Mouse (Mus musculus) CH12.LX (cell line): ENCODE data around the gene Ankrd13c. TPM values are rescaled to one million over a fixed set of nuclear protein-coding genes. Genes with fewer than 3 reads are reported as not detected.
"Not testable (repeated sequence)": the region's sequence is repeated elsewhere in the genome, so short reads cannot be mapped to it uniquely, and the experiment has no call there.

Experiments used
- DNase-seq: peaks from one replicate; pipeline ENCODE4 v3.0.0-alpha.2; 2013; ENCODE audit errors: extremely low read depth
- H3K27ac ChIP-seq: 2 replicates; pipeline ENCODE4 v1.5.1; 2012; ENCODE audit warnings: low read depth, mild to moderate bottlenecking, control low read depth, moderate library complexity; ENCODE audit not compliant: insufficient read depth
- H3K27me3 ChIP-seq: replicated peaks from 2 replicates; pipeline ENCODE3; 2012; ENCODE audit warnings: inconsistent platforms
- H3K36me3 ChIP-seq, 2 experiments: replicated peaks in 1 of 2; 2 replicates each; pipeline versions ENCODE3 to v1.6.1; 2012; ENCODE audit warnings: inconsistent platforms in 1 of 2, low read length in 1 of 2, mild to moderate bottlenecking in 1 of 2, mixed read lengths in 1 of 2, moderate library complexity in 1 of 2; ENCODE audit not compliant: control insufficient read depth in 1 of 2, insufficient read depth in 1 of 2
- H3K4me1 ChIP-seq, 2 experiments: 2 replicates each; pipeline ENCODE4 v1.6.1; 2012; ENCODE audit warnings: inconsistent platforms in 1 of 2, moderate library complexity in 1 of 2; ENCODE audit not compliant: insufficient read depth in 2 of 2, control insufficient read depth in 1 of 2
- H3K4me2 ChIP-seq: 2 replicates; pipeline ENCODE4 v1.6.1; 2012; ENCODE audit warnings: low read depth, mild to moderate bottlenecking, control low read depth; ENCODE audit not compliant: poor library complexity, insufficient read depth, severe bottlenecking
- H3K4me3 ChIP-seq, 3 experiments: fragments of 150-350 bp in 1 of 3; sonication (generic) in 1 of 3; replicated peaks in 1 of 3; 2 replicates each; pipeline versions ENCODE3 to v1.5.1; 2011 to 2012; ENCODE audit warnings: low read depth in 2 of 3, low read length in 2 of 3, mild to moderate bottlenecking in 2 of 3, moderate library complexity in 2 of 3, control low read depth in 1 of 3, improper control_type of control experiment in 1 of 3, inconsistent platforms in 1 of 3, mixed read lengths in 1 of 3; ENCODE audit not compliant: poor library complexity in 1 of 3
- H3K79me2 ChIP-seq: replicated peaks from 2 replicates; pipeline ENCODE4 v1.6.1; 2012; ENCODE audit warnings: mild to moderate bottlenecking, moderate library complexity; ENCODE audit not compliant: control insufficient read depth, poor library complexity, insufficient read depth, severe bottlenecking; ENCODE audit errors: extremely low read depth
- H3K9ac ChIP-seq: 2 replicates; pipeline ENCODE4 v1.6.1; 2012; ENCODE audit warnings: low read depth, mild to moderate bottlenecking, control low read depth, moderate library complexity; ENCODE audit not compliant: insufficient read depth
- H3K9me3 ChIP-seq: replicated peaks from 2 replicates; pipeline ENCODE3; 2012; ENCODE audit warnings: low read length, inconsistent platforms, mixed read lengths
- BHLHE40 ChIP-seq: IDR thresholded peaks from 2 replicates; pipeline ENCODE4 v1.6.1; 2011; ENCODE audit warnings: mild to moderate bottlenecking, low read depth, low read length, improper control_type of control experiment
- CHD1 ChIP-seq: IDR thresholded peaks from 2 replicates; pipeline ENCODE4 v1.6.1; 2012; ENCODE audit warnings: low read depth, low read length, improper control_type of control experiment, inconsistent platforms
- CHD2 ChIP-seq: IDR thresholded peaks from 2 replicates; pipeline ENCODE4 v1.6.1; 2011; ENCODE audit warnings: low read length, improper control_type of control experiment
- CTCF ChIP-seq, 2 experiments: IDR thresholded peaks in 1 of 2; conservative IDR thresholded peaks in 1 of 2; 2 replicates each; pipeline ENCODE4 v1.5.1; 2011 to 2012; ENCODE audit warnings: low read depth in 2 of 2, low read length in 2 of 2, improper control_type of control experiment in 1 of 2, inconsistent platforms in 1 of 2, mild to moderate bottlenecking in 1 of 2, moderate library complexity in 1 of 2
- E2F4 ChIP-seq: IDR thresholded peaks from 2 replicates; pipeline ENCODE4 v1.6.1; 2011; ENCODE audit warnings: low read depth, low read length, improper control_type of control experiment; ENCODE audit not compliant: insufficient replicate concordance
- ELF1 ChIP-seq: IDR thresholded peaks from 2 replicates; pipeline ENCODE4 v1.6.1; 2014; ENCODE audit warnings: low read depth, mild to moderate bottlenecking, inconsistent platforms, low read length, improper control_type of control experiment
- EP300 ChIP-seq: IDR thresholded peaks from 2 replicates; pipeline ENCODE4 v1.6.1; 2011; ENCODE audit warnings: low read length, improper control_type of control experiment
- ETS1 ChIP-seq: conservative IDR thresholded peaks from 2 replicates; pipeline ENCODE4 v1.6.1; 2012; ENCODE audit warnings: low read depth, mild to moderate bottlenecking, inconsistent platforms, low read length, improper control_type of control experiment, moderate library complexity
- GABPA ChIP-seq: IDR thresholded peaks from 2 replicates; pipeline ENCODE4 v1.6.1; 2012; ENCODE audit warnings: low read depth, low read length, improper control_type of control experiment, inconsistent platforms; ENCODE audit not compliant: insufficient replicate concordance
- JUN ChIP-seq: IDR thresholded peaks from 2 replicates; pipeline ENCODE4 v1.6.1; 2011; ENCODE audit warnings: low read depth, mild to moderate bottlenecking, low read length, improper control_type of control experiment, moderate library complexity; ENCODE audit not compliant: insufficient read depth
- JUND ChIP-seq: conservative IDR thresholded peaks from 2 replicates; pipeline ENCODE4 v1.6.1; 2011; ENCODE audit warnings: low read depth, low read length, improper control_type of control experiment
- KAT2A ChIP-seq: IDR thresholded peaks from 2 replicates; pipeline ENCODE4 v1.6.1; 2012; ENCODE audit warnings: low read length, improper control_type of control experiment, inconsistent platforms; ENCODE audit not compliant: insufficient replicate concordance
- MAX ChIP-seq: IDR thresholded peaks from 2 replicates; pipeline ENCODE4 v1.6.1; 2011; ENCODE audit warnings: low read length, improper control_type of control experiment
- MAZ ChIP-seq: IDR thresholded peaks from 2 replicates; pipeline ENCODE4 v1.6.1; 2012; ENCODE audit warnings: low read depth, mild to moderate bottlenecking, inconsistent platforms, low read length, improper control_type of control experiment, moderate library complexity
- MYC ChIP-seq: IDR thresholded peaks from 2 replicates; pipeline ENCODE4 v1.6.1; 2011; ENCODE audit warnings: low read depth, mild to moderate bottlenecking, improper control_type of control experiment, low read length
- NELFE ChIP-seq: IDR thresholded peaks from 2 replicates; pipeline ENCODE4 v1.6.1; 2011; ENCODE audit warnings: low read depth, low read length, improper control_type of control experiment
- POLR2A ChIP-seq: IDR thresholded peaks from 2 replicates; pipeline ENCODE4 v1.6.1; 2011; ENCODE audit warnings: low read depth, mild to moderate bottlenecking, improper control_type of control experiment, low read length
- POLR2AphosphoS2 ChIP-seq: IDR thresholded peaks from 2 replicates; pipeline ENCODE4 v1.6.1; 2011; ENCODE audit warnings: low read depth, low read length, improper control_type of control experiment
- RAD21 ChIP-seq: IDR thresholded peaks from 2 replicates; pipeline ENCODE4 v1.6.1; 2011; ENCODE audit warnings: low read depth, mild to moderate bottlenecking, low read length, improper control_type of control experiment, moderate library complexity
- SMC3 ChIP-seq: IDR thresholded peaks from 2 replicates; pipeline ENCODE4 v1.6.1; 2011; ENCODE audit warnings: low read depth, low read length, improper control_type of control experiment
- TCF12 ChIP-seq: IDR thresholded peaks from 2 replicates; pipeline ENCODE4 v1.6.1; 2014; ENCODE audit warnings: low read depth, mild to moderate bottlenecking, inconsistent platforms, low read length, improper control_type of control experiment
- UBTF ChIP-seq: IDR thresholded peaks from 2 replicates; pipeline ENCODE4 v1.6.1; 2012; ENCODE audit warnings: low read depth, mild to moderate bottlenecking, inconsistent platforms, low read length, improper control_type of control experiment, moderate library complexity
- ZKSCAN1 ChIP-seq: IDR thresholded peaks from 2 replicates; pipeline ENCODE4 v1.6.1; 2012; ENCODE audit warnings: low read depth, inconsistent platforms, low read length, improper control_type of control experiment, borderline replicate concordance
- ZMIZ1 ChIP-seq: IDR thresholded peaks from 2 replicates; pipeline ENCODE4 v1.6.1; 2012; ENCODE audit warnings: low read depth, mild to moderate bottlenecking, inconsistent platforms, low read length, improper control_type of control experiment
- ZNF384 ChIP-seq: IDR thresholded peaks from 2 replicates; pipeline ENCODE4 v1.6.1; 2012; ENCODE audit warnings: low read depth, low read length, improper control_type of control experiment, inconsistent platforms
- dilution Hi-C: fragments of 300-500 bp; cut with MboI; formaldehyde crosslinking; loops from 2 replicates; pipeline ENCODE4 v1.14.3; 2020; ENCODE audit warnings: low sequenced_read_pairs; ENCODE audit not compliant: extremely low pct_unique_long_range_greater_than_20kb, extremely low pct_ligation_motif_present
- in situ Hi-C: fragments of 300-500 bp; cut with MboI; formaldehyde crosslinking; loops from 3 replicates; pipeline ENCODE4 v1.14.3; 2019; ENCODE audit warnings: low sequenced_read_pairs, low pct_ligation_motif_present, low pct_unique_long_range_greater_than_20kb, mixed read lengths
- polyA plus RNA-seq: library from polyadenylated mRNA; unstranded; fragments of >175 nt; gene quantifications from 2 replicates; pipeline ENCODE4 v1.2.1, GENCODE M21; 2012; ENCODE audit warnings: low read depth; ENCODE audit not compliant: insufficient read length
- total RNA-seq, 2 experiments: library from RNA; depleted of rRNA; stranded (reverse); fragments of 300-350 nt in 1 of 2; fragments of >200 nt in 1 of 2; gene quantifications; 2 replicates each; pipeline ENCODE4 v1.2.3; 2012 to 2014

The Ankrd13c gene
- total and polyA plus RNA-seq, 3 experiments = 18.9 to 65.3 (median 54.4) TPM

GRCm38 (mm10) chr3:157933223-157933622 lies 13.8 kb upstream of the Ankrd13c start:
- DNase-seq, H3K79me2 ChIP-seq, H3K27ac ChIP-seq, H3K36me3 ChIP-seq, H3K4me3 ChIP-seq, dilution Hi-C loops, H3K9me3 ChIP-seq, H3K27me3 ChIP-seq: not testable (repeated sequence)
- H3K9ac ChIP-seq = peak overlapping the region; percentile 25; the same call in 1 of the 2 replicates
- H3K4me2 ChIP-seq = peak overlapping the region; percentile 55; the same call in 1 of the 2 replicates
- peak; percentile 89 for TF ChIP-seq ZNF384
- in situ Hi-C loops = loop anchor here (25.0 kb wide), 1 partner anchor 329 kb away; no protein-coding TSS in a partner anchor
- H3K4me1 ChIP-seq = peaks cover 0 to 11% of the 10 kb centered on the region in 2 experiments; a peak in 3 of 4 replicates

- no peak overlapping the region for H3K27ac ChIP-seq
- in situ Hi-C loops = loop anchor here (25.0 kb wide), 1 partner anchor 328 kb away; no protein-coding TSS in a partner anchor
- H3K36me3 ChIP-seq = no peaks in the 10 kb centered on the region
- H3K4me3 ChIP-seq = no peak overlapping the region
- H3K9ac ChIP-seq = no peak overlapping the region
- no peaks in the 10 kb centered on the region for H3K9me3 ChIP-seq
- DNase-seq = no peak
- H3K79me2 ChIP-seq = no peaks in the 10 kb centered on the region
- dilution Hi-C loops = no loop called here
- no peak for TF ChIP-seq CHD1
- no peak for TF ChIP-seq POLR2AphosphoS2
- no peak for TF ChIP-seq ELF1
- TF ChIP-seq RAD21 = no peak
- no peak for TF ChIP-seq CHD2
- TF ChIP-seq MAZ = no peak
- no peak overlapping the region for H3K4me2 ChIP-seq
- peaks cover 2 to 18% of the 10 kb centered on the region in 2 experiments for H3K4me1 ChIP-seq
- H3K27me3 ChIP-seq = no peaks in the 10 kb centered on the region
These were observed 12.7 kb upstream of the Ankrd13c start for GRCm38 (mm10) chr3:157934301-157934823.

- H3K4me1 ChIP-seq = peaks cover 2 to 16% of the 10 kb centered on the region in 2 experiments
- peak; percentile 49 for DNase-seq
- H3K4me3 ChIP-seq = no peak overlapping the region
- H3K4me2 ChIP-seq = 0 out of 2 replicates have a peak overlapping the region, but pooled peaks have one; percentile 10
- peaks cover 3% of the 10 kb centered on the region for H3K27me3 ChIP-seq
- dilution Hi-C loops (no loop called here), in situ Hi-C loops (loop anchor here (25.0 kb wide), 1 partner anchor 324 kb away; no protein-coding TSS in a partner anchor)
- H3K27ac ChIP-seq = no peak overlapping the region
- H3K79me2 ChIP-seq = no peaks in the 10 kb centered on the region
- no peaks in the 10 kb centered on the region for H3K9me3 ChIP-seq
- no peaks in the 10 kb centered on the region for H3K36me3 ChIP-seq
- no peak overlapping the region for H3K9ac ChIP-seq
- TF ChIP-seq JUND = no peak
- TF ChIP-seq POLR2AphosphoS2 = no peak
- TF ChIP-seq ZKSCAN1 = no peak
- no peak for TF ChIP-seq CHD1
- TF ChIP-seq ETS1 = peak; percentile 53
- peak; percentile 74 for TF ChIP-seq ZNF384
- no peak for TF ChIP-seq MYC
- TF ChIP-seq UBTF = no peak
- TF ChIP-seq MAX = no peak
- no peak for TF ChIP-seq RAD21
- TF ChIP-seq NELFE = no peak
- TF ChIP-seq E2F4 = no peak
- 0 out of 2 replicates have a peak, but pooled peaks have one; percentile 40 for TF ChIP-seq BHLHE40
- TF ChIP-seq ELF1 = no peak
- no peak for TF ChIP-seq KAT2A
- TF ChIP-seq SMC3 = no peak
- TF ChIP-seq TCF12 = 0 out of 2 replicates have a peak, but pooled peaks have one; percentile 34
- no peak for TF ChIP-seq JUN
- no peak for TF ChIP-seq CTCF (conservative IDR thresholded peaks at IDR 0.05 in 1 of 2, IDR thresholded peaks at IDR 0.05 in 1 of 2; ENCODE audit: low read depth in 2 of 2, low read length in 2 of 2)
- TF ChIP-seq GABPA = no peak
- peak; percentile 88 for TF ChIP-seq EP300
- no peak for TF ChIP-seq POLR2A
- no peak for TF ChIP-seq ZMIZ1
These were observed 8.5 kb upstream of the Ankrd13c start for GRCm38 (mm10) chr3:157938585-157938984.
